Mouse (Mus musculus): ENCODE data around the gene Ccdc87. TPM values are rescaled to one million over a fixed set of nuclear protein-coding genes. Genes with fewer than 3 reads are reported as not detected.
A peak's percentile ranks its signal among the peaks of the same experiment; 100 is the strongest.

Gene Ccdc87
- polyA plus RNA-seq, 1 experiment from 2014 or later: 0.24 TPM

GRCm38 (mm10) chr19:4840848-4841247, 1.7 kb downstream of the Ccdc87 start:
- H3K27ac ChIP-seq: no peak overlapping the region
- no peak overlapping the region for H3K4me2 ChIP-seq (replicated peaks)
- H3K4me3 ChIP-seq: no peak overlapping the region
- H3K9ac ChIP-seq: no peak overlapping the region
- no peaks in the 10 kb centered on the region for H3K36me3 ChIP-seq
- peaks cover 14% of the 10 kb centered on the region for H3K4me1 ChIP-seq
- ATAC-seq (ENCODE audit: insufficient number of reproducible peaks, insufficient read depth, low FRiP score, low TSS enrichment): no peak
- WGBS: 84% methylated on average over 9 of the region's 9 CpGs
- H3K9me3 ChIP-seq: no peaks in the 10 kb centered on the region
- H3K27me3 ChIP-seq: peaks cover 26% of the 10 kb centered on the region

- Histone ChIP-seq H3K36me3 (no peaks in the 10 kb centered on the region), H3K27me3 (peaks cover 26% of the 10 kb centered on the region), H3K9ac (no peak overlapping the region), H3K4me2 (replicated peaks) (no peak overlapping the region), H3K4me3 (no peak overlapping the region), H3K4me1 (peaks cover 14% of the 10 kb centered on the region), H3K9me3 (no peaks in the 10 kb centered on the region), H3K27ac (no peak overlapping the region)
- ATAC-seq (ENCODE audit: insufficient number of reproducible peaks, insufficient read depth, low FRiP score, low TSS enrichment): no peak
- WGBS: 73% methylated on average over 2 of the region's 2 CpGs
Measured at GRCm38 (mm10) chr19:4842611-4843010, 3.4 kb downstream of the Ccdc87 start.

GRCm38 (mm10) chr19:4845846-4846245, 6.7 kb downstream of the Ccdc87 start:
- WGBS: 74% methylated on average over 2 of the region's 2 CpGs
- ATAC-seq (ENCODE audit: insufficient number of reproducible peaks, insufficient read depth, low FRiP score, low TSS enrichment): no peak
- Histone ChIP-seq H3K4me1 (no peaks in the 10 kb centered on the region), H3K4me3 (no peak overlapping the region), H3K27ac (no peak overlapping the region), H3K36me3 (no peaks in the 10 kb centered on the region), H3K9ac (no peak overlapping the region), H3K9me3 (no peaks in the 10 kb centered on the region), H3K4me2 (replicated peaks) (no peak overlapping the region), H3K27me3 (peaks cover 12% of the 10 kb centered on the region; the same call in 1 of the 2 replicates)

GRCm38 (mm10) chr19:4847490-4847889, 8.3 kb downstream of the Ccdc87 start:
- Histone ChIP-seq H3K9me3 (no peaks in the 10 kb centered on the region), H3K27ac (no peak overlapping the region), H3K4me1 (no peaks in the 10 kb centered on the region), H3K4me2 (replicated peaks) (no peak overlapping the region), H3K9ac (no peak overlapping the region), H3K27me3 (no peaks in the 10 kb centered on the region), H3K4me3 (no peak overlapping the region), H3K36me3 (no peaks in the 10 kb centered on the region)
- 32% methylated on average over 7 of the region's 7 CpGs for WGBS
- no peak for ATAC-seq (ENCODE audit: insufficient number of reproducible peaks, insufficient read depth, low FRiP score, low TSS enrichment)

GRCm38 (mm10) chr19:4849800-4850199, 10.6 kb downstream of the Ccdc87 start:
- WGBS: 54% methylated on average over 4 of the region's 4 CpGs
- Histone ChIP-seq H3K36me3 (no peaks in the 10 kb centered on the region), H3K27me3 (no peaks in the 10 kb centered on the region), H3K4me2 (replicated peaks) (no peak overlapping the region), H3K4me3 (no peak overlapping the region), H3K9me3 (no peaks in the 10 kb centered on the region), H3K27ac (no peak overlapping the region), H3K4me1 (no peaks in the 10 kb centered on the region), H3K9ac (no peak overlapping the region)
- ATAC-seq (ENCODE audit: insufficient number of reproducible peaks, insufficient read depth, low FRiP score, low TSS enrichment): no peak

- 41% methylated on average over 5 of the region's 5 CpGs for WGBS
- no peak overlapping the region for H3K9ac ChIP-seq
- H3K4me1 ChIP-seq: peaks cover 1% of the 10 kb centered on the region
- H3K4me3 ChIP-seq: no peak overlapping the region
- H3K27me3 ChIP-seq: no peaks in the 10 kb centered on the region
- H3K27ac ChIP-seq: no peak overlapping the region
- H3K9me3 ChIP-seq: no peaks in the 10 kb centered on the region
- no peak overlapping the region for H3K4me2 ChIP-seq (replicated peaks)
- H3K36me3 ChIP-seq: no peaks in the 10 kb centered on the region
- no peak for ATAC-seq (ENCODE audit: insufficient number of reproducible peaks, insufficient read depth, low FRiP score, low TSS enrichment)
Measured at GRCm38 (mm10) chr19:4850281-4850680, 11.1 kb downstream of the Ccdc87 start.

GRCm38 (mm10) chr19:4854552-4855469, 15.6 kb downstream of the Ccdc87 start, which contains the start of gene Ctsf:
TSS of gene Ctsf (plus strand) at chr19:4855130.
- H3K9ac ChIP-seq: peak within 1 kb of the TSS; percentile 82
- WGBS: 5% methylated on average over 45 of the region's 45 CpGs
- H3K4me1 ChIP-seq: peaks cover 8% of the 10 kb centered on the region
- H3K9me3 ChIP-seq: no peaks in the 10 kb centered on the region
- ATAC-seq (ENCODE audit: insufficient number of reproducible peaks, insufficient read depth, low FRiP score, low TSS enrichment): 0 out of 2 replicates have a peak, but pooled peaks have one; percentile 59
- 0 out of 2 replicates have a peak within 1 kb of the TSS, but pooled peaks have one; percentile 17 for H3K27ac ChIP-seq
- H3K27me3 ChIP-seq: no peaks in the 10 kb centered on the region
- H3K4me2 ChIP-seq (replicated peaks): peak within 1 kb of the TSS; percentile 99
- peaks cover 9% of the 10 kb centered on the region; the same call in 1 of the 2 replicates for H3K36me3 ChIP-seq
- H3K4me3 ChIP-seq: peak within 1 kb of the TSS; percentile 65

- Histone ChIP-seq H3K4me3 (peak overlapping the region; percentile 65), H3K4me1 (peaks cover 8% of the 10 kb centered on the region), H3K36me3 (peaks cover 9% of the 10 kb centered on the region; the same call in 1 of the 2 replicates), H3K27ac (0 out of 2 replicates have a peak overlapping the region, but pooled peaks have one; percentile 17), H3K9me3 (no peaks in the 10 kb centered on the region), H3K9ac (peak overlapping the region; percentile 82), H3K4me2 (replicated peaks) (peak overlapping the region; percentile 99), H3K27me3 (no peaks in the 10 kb centered on the region)
- ATAC-seq (ENCODE audit: insufficient number of reproducible peaks, insufficient read depth, low FRiP score, low TSS enrichment): 0 out of 2 replicates have a peak, but pooled peaks have one; percentile 77
- 2% methylated on average over 14 of the region's 14 CpGs for WGBS
Measured at GRCm38 (mm10) chr19:4855470-4855820, 16.3 kb downstream of the Ccdc87 start.

GRCm38 (mm10) chr19:4855951-4856350, 16.8 kb downstream of the Ccdc87 start:
- peak overlapping the region; percentile 99 for H3K4me2 ChIP-seq (replicated peaks)
- peak overlapping the region; percentile 82; the same call in 1 of the 2 replicates for H3K9ac ChIP-seq
- H3K4me1 ChIP-seq: peaks cover 8% of the 10 kb centered on the region
- H3K4me3 ChIP-seq: peak overlapping the region; percentile 65
- H3K27ac ChIP-seq: no peak overlapping the region
- no peak for ATAC-seq (ENCODE audit: insufficient number of reproducible peaks, insufficient read depth, low FRiP score, low TSS enrichment)
- 63% methylated on average over 4 of the region's 4 CpGs for WGBS
- H3K9me3 ChIP-seq: no peaks in the 10 kb centered on the region
- H3K36me3 ChIP-seq: peaks cover 9% of the 10 kb centered on the region; the same call in 1 of the 2 replicates
- H3K27me3 ChIP-seq: no peaks in the 10 kb centered on the region

- Histone ChIP-seq H3K36me3 (peaks cover 9% of the 10 kb centered on the region; the same call in 1 of the 2 replicates), H3K27ac (no peak overlapping the region), H3K4me3 (no peak overlapping the region), H3K27me3 (no peaks in the 10 kb centered on the region), H3K4me1 (peaks cover 8% of the 10 kb centered on the region), H3K9ac (no peak overlapping the region; the same call in 1 of the 2 replicates), H3K9me3 (no peaks in the 10 kb centered on the region), H3K4me2 (replicated peaks) (no peak overlapping the region)
- WGBS: 75% methylated on average over 6 of the region's 6 CpGs
- no peak for ATAC-seq (ENCODE audit: insufficient number of reproducible peaks, insufficient read depth, low FRiP score, low TSS enrichment)
Measured at GRCm38 (mm10) chr19:4859081-4859480, 19.9 kb downstream of the Ccdc87 start.

- Histone ChIP-seq H3K4me3 (no peak overlapping the region), H3K9ac (no peak overlapping the region), H3K27ac (no peak overlapping the region), H3K4me1 (no peaks in the 10 kb centered on the region), H3K27me3 (peaks cover 12% of the 10 kb centered on the region), H3K4me2 (replicated peaks) (no peak overlapping the region), H3K9me3 (no peaks in the 10 kb centered on the region), H3K36me3 (peaks cover 4% of the 10 kb centered on the region; the same call in 1 of the 2 replicates)
- WGBS: 77% methylated on average over 6 of the region's 6 CpGs
- no peak for ATAC-seq (ENCODE audit: insufficient number of reproducible peaks, insufficient read depth, low FRiP score, low TSS enrichment)
Measured at GRCm38 (mm10) chr19:4863048-4863447, 23.9 kb downstream of the Ccdc87 start.

- Histone ChIP-seq H3K9ac (no peak overlapping the region), H3K4me2 (replicated peaks) (peak overlapping the region; percentile 14; the same call in 1 of the 2 replicates), H3K4me3 (no peak overlapping the region), H3K9me3 (no peaks in the 10 kb centered on the region), H3K36me3 (no peaks in the 10 kb centered on the region), H3K27me3 (peaks cover 18% of the 10 kb centered on the region), H3K4me1 (no peaks in the 10 kb centered on the region), H3K27ac (no peak overlapping the region)
- no peak for ATAC-seq (ENCODE audit: insufficient number of reproducible peaks, insufficient read depth, low FRiP score, low TSS enrichment)
- WGBS: 5% methylated on average over 17 of the region's 17 CpGs
Measured at GRCm38 (mm10) chr19:4865147-4865546, 26.0 kb downstream of the Ccdc87 start.
